Mouse (Mus musculus) testis, adult 10 weeks (tissue): ENCODE data around the gene Ezh2. TPM values are rescaled to one million over a fixed set of nuclear protein-coding genes. Genes with fewer than 3 reads are reported as not detected.

Experiments used
- polyA plus RNA-seq: library from polyadenylated mRNA; stranded (reverse); fragments of 350-450 nt; fragmentation: Illumina TruSeq; extraction: RNeasy Lipid Tissue Mini Kit (QIAGEN cat#74804); gene quantifications from one replicate; pipeline ENCODE4 v1.2.3, GENCODE M21; 2014; ENCODE audit warnings: low read depth, low replicate concordance

Ezh2 gene
- 211 TPM for polyA plus RNA-seq

DNA sequence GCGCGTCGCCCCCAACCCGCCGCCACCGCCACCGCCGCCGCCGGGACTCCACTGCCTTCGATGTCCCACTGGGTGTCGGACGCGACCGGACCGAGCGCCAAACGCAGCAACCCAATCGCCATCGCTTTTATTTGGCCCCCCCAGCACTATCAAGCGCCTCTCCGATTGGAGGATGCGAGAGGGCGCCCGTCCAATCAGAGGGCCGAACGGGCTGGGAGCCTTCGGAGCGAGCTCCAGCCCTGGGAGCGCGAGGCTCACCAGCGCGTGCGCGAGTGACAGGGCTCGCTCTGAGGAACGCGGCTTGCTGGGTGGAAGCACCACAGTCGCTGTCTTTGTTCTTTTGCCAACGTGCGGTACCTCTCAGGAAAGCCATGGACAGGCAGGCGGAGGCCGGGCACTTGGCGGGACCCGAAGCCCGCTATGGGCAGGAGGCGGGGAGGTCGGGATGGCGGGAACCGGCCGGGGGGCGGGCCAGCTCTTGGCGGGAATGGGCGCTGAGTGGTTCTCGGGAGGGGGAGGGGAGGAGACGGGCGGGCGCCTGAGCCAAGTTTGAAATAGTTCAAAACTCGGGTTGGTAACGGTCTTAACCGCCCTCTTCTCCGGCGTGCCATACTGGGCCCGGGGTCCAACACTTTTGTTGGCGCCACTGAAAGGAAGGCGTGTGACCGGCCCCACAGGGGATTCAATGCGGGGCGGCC, at the start of gene Ezh2:
Ezh2 (minus strand) TSS at position 416 of the 698 bp plus-strand sequence.

Other genes starting within 250 kb of the Ezh2 start
- 230 TPM for gene Cul1, start 141.9 kb downstream of the Ezh2 start, polyA plus RNA-seq
- gene Pdia4, start 218.1 kb upstream of the Ezh2 start, polyA plus RNA-seq: 34.6 TPM
- 4.5 TPM for gene Zfp786, start 235.5 kb upstream of the Ezh2 start, polyA plus RNA-seq
- 9.1 TPM for gene Zfp398, start 240.3 kb upstream of the Ezh2 start, polyA plus RNA-seq